Mouse (Mus musculus) ES-E14 (cell line): Measurements from ENCODE around the gene Sacs.

Experiments
- CHD2 ChIP-seq: IDR thresholded peaks from 2 replicates; pipeline ENCODE4 v1.6.1; 2014; ENCODE audit warnings: mild to moderate bottlenecking, low read depth, low read length, inconsistent platforms
- HCFC1 ChIP-seq: IDR thresholded peaks from 2 replicates; pipeline ENCODE4 v1.6.1; 2012; ENCODE audit warnings: low read length, inconsistent platforms, borderline replicate concordance; ENCODE audit not compliant: insufficient read depth
- MAFK ChIP-seq: IDR thresholded peaks from 2 replicates; pipeline ENCODE4 v1.6.1; 2014; ENCODE audit warnings: mild to moderate bottlenecking, low read depth, low read length, inconsistent platforms; ENCODE audit not compliant: insufficient read depth

DNA sequence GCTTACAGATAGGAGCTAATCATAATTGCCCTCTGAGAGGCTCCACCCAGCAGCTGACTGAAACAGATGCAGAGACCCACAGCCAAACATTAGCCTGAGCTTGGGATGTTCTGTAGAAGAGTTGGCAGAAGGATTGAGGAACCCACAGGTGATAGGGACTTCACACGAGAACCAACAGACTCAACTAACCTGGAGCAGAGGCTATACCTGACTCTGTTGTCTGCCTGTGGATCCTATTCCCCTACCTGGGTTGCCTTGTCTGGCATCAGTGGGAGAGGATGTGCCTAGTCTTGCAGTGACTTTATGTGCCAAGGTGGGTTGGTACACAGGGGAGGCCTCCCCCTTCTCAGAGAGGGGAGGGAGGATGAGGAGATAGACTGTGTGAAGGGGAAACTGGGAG, 5.7 kb upstream of the Sacs start:
- TF ChIP-seq HCFC1 (no peak), MAFK (no peak), CHD2 (no peak)
